Mouse (Mus musculus): ENCODE measurements at regions not wholly inside any gene's neighbourhood (a gene's known extent, or its start where the extent isn't known, plus 50 kb on each side); places are given as distances from the start of the nearest gene placed in this dataset.

DNA sequence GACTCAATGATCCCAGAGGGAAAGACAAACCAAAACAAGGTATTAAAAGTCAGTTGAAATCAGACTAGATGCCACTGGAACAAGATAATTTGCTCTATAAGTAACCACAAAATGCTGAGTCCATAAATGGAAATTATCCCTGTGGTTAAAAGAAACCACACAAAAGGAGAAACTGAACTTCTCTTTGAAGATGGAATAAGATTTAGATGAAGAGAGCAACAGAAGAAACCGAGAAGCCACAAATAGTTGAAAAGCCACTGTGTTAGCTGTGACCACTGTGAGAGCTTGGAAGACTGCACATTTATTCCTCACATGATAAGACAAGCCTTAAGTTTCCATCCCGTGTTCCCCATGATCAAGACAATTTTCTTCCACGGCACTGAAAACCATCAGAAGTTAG lies 271.8 kb upstream of the Mad2l1 start:
- Histone ChIP-seq H3K9ac (ENCODE audit: low read length) (no peak overlapping the region), H3K4me3 (ENCODE audit: low read depth, low read length) (no peak overlapping the region), H3K27me3 (ENCODE audit: control insufficient read depth, insufficient read depth, low read length) (no peaks in the 10 kb centered on the region), H3K9me3 (ENCODE audit: control insufficient read depth, low read length) (no peaks in the 10 kb centered on the region), H3K4me2 (replicated peaks; ENCODE audit: low read depth) (no peak overlapping the region), H3K4me1 (replicated peaks; ENCODE audit: control insufficient read depth, insufficient read depth) (no peaks in the 10 kb centered on the region), H3K36me3 (ENCODE audit: control insufficient read depth, insufficient read depth, low read length) (no peaks in the 10 kb centered on the region), H3K27ac (replicated peaks) (no peak overlapping the region)
- 69% methylated on average over 3 of the region's 3 CpGs for WGBS
- ATAC-seq (ENCODE audit: low FRiP score, low TSS enrichment) = no peak
- TF ChIP-seq EP300 (optimal IDR thresholded peaks at IDR 0.05) (no peak), CTCF (IDR thresholded peaks at IDR 0.05; ENCODE audit: low read depth) (no peak)
- no peak for DNase-seq (ENCODE audit: low spot score)

DNA sequence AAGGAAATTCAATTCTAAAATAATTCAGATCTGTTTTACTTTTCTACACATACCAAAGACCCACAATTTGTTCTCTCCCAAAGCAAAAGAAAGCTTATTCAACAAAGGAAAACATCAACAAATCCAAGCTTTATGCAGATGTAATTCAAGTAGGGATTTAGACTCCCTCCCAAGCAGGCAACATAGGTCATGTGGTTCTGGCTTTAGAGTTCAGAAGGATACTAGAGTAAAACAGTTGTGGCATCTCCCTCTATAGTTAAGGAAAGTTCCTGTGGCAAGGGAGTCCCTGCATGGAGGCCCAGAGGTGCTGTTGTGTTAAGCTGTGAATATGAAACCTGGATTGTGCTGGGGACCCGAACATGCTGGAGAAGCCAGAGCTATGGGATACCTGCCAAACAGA lies 271.3 kb upstream of the Mad2l1 start:
- 69% methylated on average over 1 of the region's 1 CpGs for WGBS
- TF ChIP-seq EP300 (optimal IDR thresholded peaks at IDR 0.05) = no peak
- TF ChIP-seq CTCF (IDR thresholded peaks at IDR 0.05; ENCODE audit: low read depth) = no peak
- no peak for DNase-seq (ENCODE audit: low spot score)

DNA sequence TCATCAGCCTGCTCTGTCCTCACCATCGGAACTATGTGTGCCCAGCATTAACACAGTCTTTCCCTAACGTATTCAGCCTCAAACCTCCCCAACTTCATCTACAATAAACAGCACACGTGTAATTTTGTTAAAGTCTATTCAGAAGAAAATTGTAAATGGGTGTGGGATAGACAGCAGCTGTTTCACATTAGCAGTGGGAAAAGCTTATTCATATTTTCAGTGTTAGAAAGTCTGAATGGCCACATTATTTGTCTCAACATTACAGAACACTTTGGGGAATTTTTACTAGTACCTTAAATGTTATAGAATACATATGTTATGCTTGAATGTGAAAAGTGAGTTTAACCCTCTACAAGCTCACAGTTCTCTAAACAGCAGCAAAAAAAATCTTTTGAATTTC lies 266.8 kb upstream of the Mad2l1 start:
- Histone ChIP-seq H3K4me1 (replicated peaks; ENCODE audit: control insufficient read depth, insufficient read depth) (no peaks in the 10 kb centered on the region), H3K9ac (ENCODE audit: low read length) (no peak overlapping the region), H3K27me3 (ENCODE audit: control insufficient read depth, insufficient read depth, low read length) (no peaks in the 10 kb centered on the region), H3K9me3 (ENCODE audit: control insufficient read depth, low read length) (no peaks in the 10 kb centered on the region), H3K4me3 (ENCODE audit: low read depth, low read length) (no peak overlapping the region), H3K27ac (replicated peaks) (no peak overlapping the region), H3K4me2 (replicated peaks; ENCODE audit: low read depth) (no peak overlapping the region), H3K36me3 (ENCODE audit: control insufficient read depth, insufficient read depth, low read length) (no peaks in the 10 kb centered on the region)
- WGBS = 29% methylated on average over 3 of the region's 3 CpGs
- DNase-seq (ENCODE audit: low spot score) (no peak), ATAC-seq (ENCODE audit: low FRiP score, low TSS enrichment) (no peak)
- no peak for TF ChIP-seq CTCF (IDR thresholded peaks at IDR 0.05; ENCODE audit: low read depth)
- TF ChIP-seq EP300 (optimal IDR thresholded peaks at IDR 0.05) = no peak

More for the DNA sequence above, 271.3 kb upstream of the Mad2l1 start:
- Histone ChIP-seq H3K9ac (ENCODE audit: low read length) (no peak overlapping the region), H3K4me3 (ENCODE audit: low read depth, low read length) (no peak overlapping the region), H3K9me3 (ENCODE audit: control insufficient read depth, low read length) (no peaks in the 10 kb centered on the region), H3K4me1 (replicated peaks; ENCODE audit: control insufficient read depth, insufficient read depth) (no peaks in the 10 kb centered on the region), H3K4me2 (replicated peaks; ENCODE audit: low read depth) (no peak overlapping the region), H3K36me3 (ENCODE audit: control insufficient read depth, insufficient read depth, low read length) (no peaks in the 10 kb centered on the region), H3K27me3 (ENCODE audit: control insufficient read depth, insufficient read depth, low read length) (no peaks in the 10 kb centered on the region), H3K27ac (replicated peaks) (no peak overlapping the region)
- ATAC-seq (ENCODE audit: low FRiP score, low TSS enrichment) = no peak

DNA sequence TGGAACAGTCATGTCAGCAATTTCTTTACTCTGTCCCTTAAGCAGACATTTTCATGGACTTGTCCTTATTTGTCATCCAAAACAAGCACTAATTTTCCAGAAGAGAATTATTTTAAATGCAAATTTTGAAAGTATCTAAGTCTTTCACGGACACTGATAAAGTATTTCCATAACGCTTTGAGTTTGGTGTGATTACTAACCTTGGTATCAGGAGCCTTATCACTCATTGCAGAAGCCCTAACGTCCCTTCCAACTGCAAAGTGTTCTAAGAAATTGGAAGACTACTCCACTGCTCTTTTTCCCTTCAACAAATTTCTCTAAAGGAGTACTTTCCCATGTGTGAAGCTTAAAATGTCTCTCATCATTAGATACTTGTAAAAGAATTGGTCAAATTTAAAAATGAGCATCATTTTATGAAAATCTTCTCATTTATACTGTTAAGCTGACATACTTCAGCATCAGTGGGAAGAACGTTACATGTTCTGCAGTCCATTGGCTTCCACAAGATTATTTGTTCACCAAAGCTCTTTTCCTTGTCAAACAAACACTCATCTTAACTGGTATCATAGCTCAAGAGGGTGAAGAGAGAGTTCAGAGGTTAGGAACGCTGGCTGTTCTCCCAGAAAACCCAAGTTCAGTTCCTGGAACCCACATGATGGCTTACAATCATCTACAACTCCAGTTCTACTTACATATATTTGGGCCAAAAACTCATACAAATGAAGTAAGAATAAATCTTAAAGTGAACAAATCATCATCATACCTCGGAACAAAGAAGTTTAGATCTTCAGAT lies 263.6 kb upstream of the Mad2l1 start:
- H3K4me3 ChIP-seq (ENCODE audit: low read depth, low read length) = no peak overlapping the region
- ATAC-seq (ENCODE audit: low FRiP score, low TSS enrichment) = no peak
- TF ChIP-seq EP300 (optimal IDR thresholded peaks at IDR 0.05) (no peak), CTCF (IDR thresholded peaks at IDR 0.05; ENCODE audit: low read depth) (no peak)
- no peak overlapping the region for H3K9ac ChIP-seq (ENCODE audit: low read length)
- no peaks in the 10 kb centered on the region for H3K9me3 ChIP-seq (ENCODE audit: control insufficient read depth, low read length)
- H3K27ac ChIP-seq (replicated peaks) = no peak overlapping the region
- no peak overlapping the region for H3K4me2 ChIP-seq (replicated peaks; ENCODE audit: low read depth)
- H3K4me1 ChIP-seq (replicated peaks; ENCODE audit: control insufficient read depth, insufficient read depth) = no peaks in the 10 kb centered on the region
- no peaks in the 10 kb centered on the region for H3K27me3 ChIP-seq (ENCODE audit: control insufficient read depth, insufficient read depth, low read length)
- no peaks in the 10 kb centered on the region for H3K36me3 ChIP-seq (ENCODE audit: control insufficient read depth, insufficient read depth, low read length)
- 57% methylated on average over 6 of the region's 6 CpGs for WGBS
- DNase-seq (ENCODE audit: low spot score) = no peak

DNA sequence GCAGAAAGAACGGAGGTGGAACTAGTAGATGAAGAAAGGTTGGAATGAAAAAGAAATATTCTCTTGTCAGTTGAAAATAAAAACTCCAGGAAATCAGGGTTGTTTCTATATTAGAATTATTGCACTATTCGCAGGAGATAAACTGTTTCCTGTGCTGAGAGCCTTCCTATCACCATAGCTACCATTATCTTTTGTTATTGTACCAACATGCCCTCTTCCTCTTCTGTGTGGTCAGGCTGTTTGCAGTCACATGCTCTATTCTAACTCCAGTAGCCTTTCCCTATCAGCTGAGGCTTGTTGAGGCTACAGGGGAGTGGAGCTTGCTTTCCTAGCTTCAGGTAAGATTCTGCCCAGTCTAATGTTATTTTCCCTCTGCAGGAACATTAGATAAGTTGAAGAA lies 263.0 kb upstream of the Mad2l1 start:
- 46% methylated on average over 2 of the region's 2 CpGs for WGBS
- Histone ChIP-seq H3K9me3 (ENCODE audit: control insufficient read depth, low read length) (no peaks in the 10 kb centered on the region), H3K4me3 (ENCODE audit: low read depth, low read length) (no peak overlapping the region), H3K4me1 (replicated peaks; ENCODE audit: control insufficient read depth, insufficient read depth) (no peaks in the 10 kb centered on the region), H3K27ac (replicated peaks) (no peak overlapping the region), H3K36me3 (ENCODE audit: control insufficient read depth, insufficient read depth, low read length) (no peaks in the 10 kb centered on the region), H3K27me3 (ENCODE audit: control insufficient read depth, insufficient read depth, low read length) (no peaks in the 10 kb centered on the region), H3K9ac (ENCODE audit: low read length) (no peak overlapping the region), H3K4me2 (replicated peaks; ENCODE audit: low read depth) (no peak overlapping the region)
- ATAC-seq (ENCODE audit: low FRiP score, low TSS enrichment) (no peak), DNase-seq (ENCODE audit: low spot score) (no peak)
- TF ChIP-seq EP300 (optimal IDR thresholded peaks at IDR 0.05) (no peak), CTCF (IDR thresholded peaks at IDR 0.05; ENCODE audit: low read depth) (no peak)

DNA sequence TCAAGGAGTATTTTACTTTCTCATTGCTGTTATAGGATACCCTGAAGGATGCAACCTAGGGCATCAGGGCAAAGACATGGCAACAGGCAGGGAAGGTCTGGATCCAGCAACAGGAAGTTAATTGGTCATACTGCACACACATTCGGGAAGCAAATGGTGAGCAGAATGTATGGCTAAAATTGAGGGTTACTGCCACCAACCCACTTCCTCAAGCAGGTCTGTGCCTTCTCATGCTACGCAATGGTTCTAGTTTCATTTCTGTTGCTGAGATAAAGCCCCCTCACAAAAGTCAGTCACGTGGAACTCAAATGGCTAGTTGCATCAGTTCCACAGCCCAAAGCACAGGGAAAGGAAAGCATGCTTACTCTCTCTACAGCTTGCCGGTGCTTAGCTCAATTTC lies 260.5 kb upstream of the Mad2l1 start:
- TF ChIP-seq EP300 (optimal IDR thresholded peaks at IDR 0.05) = no peak
- no peak for TF ChIP-seq CTCF (IDR thresholded peaks at IDR 0.05; ENCODE audit: low read depth)
- Histone ChIP-seq H3K27ac (replicated peaks) (no peak overlapping the region), H3K4me2 (replicated peaks; ENCODE audit: low read depth) (no peak overlapping the region), H3K4me1 (replicated peaks; ENCODE audit: control insufficient read depth, insufficient read depth) (no peaks in the 10 kb centered on the region), H3K27me3 (ENCODE audit: control insufficient read depth, insufficient read depth, low read length) (no peaks in the 10 kb centered on the region), H3K9ac (ENCODE audit: low read length) (no peak overlapping the region), H3K4me3 (ENCODE audit: low read depth, low read length) (no peak overlapping the region), H3K9me3 (ENCODE audit: control insufficient read depth, low read length) (no peaks in the 10 kb centered on the region), H3K36me3 (ENCODE audit: control insufficient read depth, insufficient read depth, low read length) (no peaks in the 10 kb centered on the region)
- DNase-seq (ENCODE audit: low spot score) (no peak), ATAC-seq (ENCODE audit: low FRiP score, low TSS enrichment) (no peak)
- WGBS = 92% methylated on average over 4 of the region's 4 CpGs

Measured in stomach, postnatal 0 days (tissue).